In genomic region chr13:70742693-70743092, GRCm38 (mm10) we compare ENCODE assay signal across 22 mouse cellular contexts.
DNase-seq lines count a peak whose midpoint lies in the region; ATAC-seq lines count a peak whose summit lies in the region.
"Had no signal": no experiment of that assay in that cellular context is flagged by ENCODE, and none has a peak within 500 bp of the region (broad histone marks: within the 10 kb centered on the region; RNA-seq: fewer than 3 reads in every experiment).

No protein-coding gene starts in this region.

- peak; percentile 54; the same call in 1 of the 2 replicates for ATAC-seq in cerebellum, adult (ENCODE audit: insufficient number of reproducible peaks, low FRiP score, low TSS enrichment)
- ATAC-seq in heart, embryonic 11.5 days (replicated peaks; ENCODE audit: insufficient number of reproducible peaks, low FRiP score, low TSS enrichment): no peak
- ATAC-seq: activated CD4-positive, CD25-positive, alpha-beta regulatory T cell, adult 4 months; CD4-positive, CD25-positive, alpha-beta regulatory T cell, adult 4 months; forebrain, embryonic 13.5 days; forebrain, embryonic 16.5 days; Patski had no signal

- peaks cover 5% of the 10 kb centered on the region; the same call in 1 of the 2 replicates for H3K4me1 ChIP-seq in heart, embryonic 11.5 days (ENCODE audit: control insufficient read depth, insufficient read depth, low read length)
- H3K4me1 ChIP-seq: forebrain, embryonic 13.5 days had no signal

- no peak for DNase-seq in cerebellum, adult 8-10 months
- DNase-seq in cerebellum, postnatal 14 days: peak; percentile 33 to 41
- no peak for DNase-seq in cerebellum, adult 11 months
- peak; percentile 65 for DNase-seq in heart, adult 11 months
- DNase-seq: adrenal gland, adult 8-10 months; adrenal gland, postnatal 14 days; adrenal gland, postnatal 36 days; B cell, adult 2 months; cerebellum, adult 9-10 months; cerebellum, postnatal 36 days; embryo, embryonic 11 days had no signal

- H3K9me3 ChIP-seq in heart, embryonic 11.5 days (replicated peaks; ENCODE audit: control insufficient read depth, low read length): no peaks in the 10 kb centered on the region
- H3K9me3 ChIP-seq: embryonic facial prominence, embryonic 13.5 days; embryonic facial prominence, embryonic 15.5 days; forebrain, embryonic 13.5 days had no signal

- H3K4me2 ChIP-seq in heart, embryonic 11.5 days: no peak overlapping the region
- H3K4me2 ChIP-seq: embryonic facial prominence, embryonic 13.5 days; embryonic facial prominence, embryonic 15.5 days; forebrain, embryonic 13.5 days had no signal

- H3K36me3 ChIP-seq in heart, embryonic 11.5 days (ENCODE audit: control insufficient read depth, insufficient read depth, low read length): no peaks in the 10 kb centered on the region
- H3K36me3 ChIP-seq: embryonic facial prominence, embryonic 13.5 days; embryonic facial prominence, embryonic 15.5 days; G1E had no signal

- H3K27ac ChIP-seq in heart, embryonic 11.5 days (ENCODE audit: low read depth, low read length): no peak overlapping the region
- H3K27ac ChIP-seq: embryonic facial prominence, embryonic 13.5 days; embryonic facial prominence, embryonic 15.5 days; forebrain, embryonic 13.5 days had no signal

- 75% methylated on average over 4 of the region's 4 CpGs for WGBS in heart, embryonic 11.5 days (ENCODE audit: insufficient replicate concordance)

- no peak overlapping the region for H3K9ac ChIP-seq in heart, embryonic 11.5 days (ENCODE audit: low read depth, low read length)
- H3K9ac ChIP-seq: embryonic facial prominence, embryonic 13.5 days; embryonic facial prominence, embryonic 15.5 days; forebrain, embryonic 13.5 days had no signal

- peaks cover 10% of the 10 kb centered on the region for H3K27me3 ChIP-seq in heart, embryonic 11.5 days (ENCODE audit: control insufficient read depth, insufficient read depth, low read length)
- H3K27me3 ChIP-seq: CH12.LX; forebrain, embryonic 13.5 days; Patski had no signal

- H3K4me3 ChIP-seq in heart, embryonic 11.5 days (ENCODE audit: low read depth, low read length): no peak overlapping the region
- H3K4me3 ChIP-seq: embryonic facial prominence, embryonic 13.5 days; embryonic facial prominence, embryonic 15.5 days; forebrain, embryonic 13.5 days had no signal

Comparison
In these comparisons a context has a peak if more than half of its experiments do, and no peak if none do; other contexts are left out.
1. DNase-seq: peak in cerebellum, postnatal 14 days (2 of 2) and heart, adult 11 months (single experiment); none in cerebellum, adult 8-10 months (single experiment) and cerebellum, adult 11 months (single experiment).